Mouse (Mus musculus): ENCODE data around the gene Dnajc6. TPM values are rescaled to one million over a fixed set of nuclear protein-coding genes. Genes with fewer than 3 reads are reported as not detected.
A peak's percentile ranks its signal among the peaks of the same experiment; 100 is the strongest.

Gene Dnajc6
- polyA plus RNA-seq, 1 experiment from 2014 or later: 2.6 TPM

GRCm38 (mm10) chr4:101575307-101575706 is 78.9 kb downstream of the Dnajc6 start:
- no peaks in the 10 kb centered on the region for H3K27me3 ChIP-seq
- no peaks in the 10 kb centered on the region for H3K9me3 ChIP-seq
- H3K4me1 ChIP-seq: no peaks in the 10 kb centered on the region
- no peak for ATAC-seq (ENCODE audit: insufficient number of reproducible peaks, insufficient read depth, low FRiP score, low TSS enrichment)
- no peak overlapping the region for H3K4me3 ChIP-seq
- H3K4me2 ChIP-seq (replicated peaks): no peak overlapping the region
- no peak overlapping the region for H3K9ac ChIP-seq
- H3K36me3 ChIP-seq: no peaks in the 10 kb centered on the region
- WGBS: 91% methylated on average over 5 of the region's 5 CpGs
- no peak overlapping the region for H3K27ac ChIP-seq

- Histone ChIP-seq H3K27ac (no peak overlapping the region), H3K9ac (no peak overlapping the region), H3K36me3 (no peaks in the 10 kb centered on the region), H3K27me3 (no peaks in the 10 kb centered on the region), H3K4me2 (replicated peaks) (no peak overlapping the region), H3K4me1 (no peaks in the 10 kb centered on the region), H3K9me3 (no peaks in the 10 kb centered on the region), H3K4me3 (no peak overlapping the region)
- WGBS: 78% methylated on average over 7 of the region's 7 CpGs
- no peak for ATAC-seq (ENCODE audit: insufficient number of reproducible peaks, insufficient read depth, low FRiP score, low TSS enrichment)
Observed at GRCm38 (mm10) chr4:101578720-101579119, 82.3 kb downstream of the Dnajc6 start.

DNA sequence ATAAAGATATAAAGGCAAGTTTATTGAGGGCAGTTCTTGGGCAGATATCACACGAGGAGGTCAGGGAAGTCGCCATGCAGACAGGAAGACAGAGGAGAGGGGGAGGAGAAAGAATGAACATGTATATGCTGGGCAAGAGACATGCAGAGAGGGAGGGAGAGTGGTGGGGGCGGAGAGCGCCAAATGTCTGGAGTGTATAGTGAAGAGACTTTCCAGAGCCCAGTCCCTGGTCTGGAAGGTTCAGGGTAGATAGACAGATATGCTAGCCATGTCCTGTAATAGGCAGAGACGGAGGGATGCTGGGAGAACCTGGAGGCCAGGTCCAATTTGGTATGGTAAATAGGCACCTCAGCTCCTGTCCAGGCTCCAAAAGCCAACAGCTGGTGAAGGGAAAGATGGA is 83.1 kb downstream of the Dnajc6 start:
- no peaks in the 10 kb centered on the region for H3K36me3 ChIP-seq
- no peak for ATAC-seq (ENCODE audit: insufficient number of reproducible peaks, insufficient read depth, low FRiP score, low TSS enrichment)
- H3K4me2 ChIP-seq (replicated peaks): no peak overlapping the region
- no peaks in the 10 kb centered on the region for H3K27me3 ChIP-seq
- 78% methylated on average over 5 of the region's 5 CpGs for WGBS
- H3K4me1 ChIP-seq: no peaks in the 10 kb centered on the region
- no peak overlapping the region for H3K9ac ChIP-seq
- no peaks in the 10 kb centered on the region for H3K9me3 ChIP-seq
- no peak overlapping the region for H3K4me3 ChIP-seq
- H3K27ac ChIP-seq: no peak overlapping the region

DNA sequence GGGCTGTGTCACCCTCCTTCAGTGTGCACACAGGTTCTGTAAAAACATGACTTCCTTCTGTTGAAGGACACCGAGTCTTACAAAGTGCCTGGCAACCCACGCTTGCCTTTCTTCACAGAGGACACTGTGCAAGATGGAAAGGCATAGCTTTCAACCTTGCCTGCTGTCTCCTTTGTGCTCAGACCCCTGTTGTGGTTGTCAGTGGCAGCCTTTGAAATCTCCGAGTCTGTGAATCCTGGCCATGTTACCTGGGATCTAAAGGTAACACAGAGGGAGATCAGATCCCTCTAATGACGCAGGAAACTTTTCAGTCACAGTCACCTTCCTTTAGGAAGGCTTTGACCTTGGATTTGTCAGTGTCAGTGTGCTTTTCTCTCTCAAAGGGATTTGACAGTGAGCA is 84.7 kb downstream of the Dnajc6 start:
- no peak overlapping the region for H3K4me2 ChIP-seq (replicated peaks)
- no peak overlapping the region for H3K27ac ChIP-seq
- no peaks in the 10 kb centered on the region for H3K4me1 ChIP-seq
- H3K27me3 ChIP-seq: no peaks in the 10 kb centered on the region
- H3K9ac ChIP-seq: no peak overlapping the region
- H3K9me3 ChIP-seq: no peaks in the 10 kb centered on the region
- 83% methylated on average over 4 of the region's 4 CpGs for WGBS
- no peaks in the 10 kb centered on the region for H3K36me3 ChIP-seq
- H3K4me3 ChIP-seq: no peak overlapping the region
- no peak for ATAC-seq (ENCODE audit: insufficient number of reproducible peaks, insufficient read depth, low FRiP score, low TSS enrichment)

- H3K27me3 ChIP-seq: no peaks in the 10 kb centered on the region
- no peak for ATAC-seq (ENCODE audit: insufficient number of reproducible peaks, insufficient read depth, low FRiP score, low TSS enrichment)
- no peaks in the 10 kb centered on the region for H3K36me3 ChIP-seq
- no peaks in the 10 kb centered on the region for H3K9me3 ChIP-seq
- 61% methylated on average over 2 of the region's 2 CpGs for WGBS
- H3K9ac ChIP-seq: no peak overlapping the region
- no peaks in the 10 kb centered on the region for H3K4me1 ChIP-seq
- no peak overlapping the region for H3K4me2 ChIP-seq (replicated peaks)
- no peak overlapping the region for H3K4me3 ChIP-seq
- H3K27ac ChIP-seq: no peak overlapping the region
Observed at GRCm38 (mm10) chr4:101582882-101583281, 86.4 kb downstream of the Dnajc6 start.

DNA sequence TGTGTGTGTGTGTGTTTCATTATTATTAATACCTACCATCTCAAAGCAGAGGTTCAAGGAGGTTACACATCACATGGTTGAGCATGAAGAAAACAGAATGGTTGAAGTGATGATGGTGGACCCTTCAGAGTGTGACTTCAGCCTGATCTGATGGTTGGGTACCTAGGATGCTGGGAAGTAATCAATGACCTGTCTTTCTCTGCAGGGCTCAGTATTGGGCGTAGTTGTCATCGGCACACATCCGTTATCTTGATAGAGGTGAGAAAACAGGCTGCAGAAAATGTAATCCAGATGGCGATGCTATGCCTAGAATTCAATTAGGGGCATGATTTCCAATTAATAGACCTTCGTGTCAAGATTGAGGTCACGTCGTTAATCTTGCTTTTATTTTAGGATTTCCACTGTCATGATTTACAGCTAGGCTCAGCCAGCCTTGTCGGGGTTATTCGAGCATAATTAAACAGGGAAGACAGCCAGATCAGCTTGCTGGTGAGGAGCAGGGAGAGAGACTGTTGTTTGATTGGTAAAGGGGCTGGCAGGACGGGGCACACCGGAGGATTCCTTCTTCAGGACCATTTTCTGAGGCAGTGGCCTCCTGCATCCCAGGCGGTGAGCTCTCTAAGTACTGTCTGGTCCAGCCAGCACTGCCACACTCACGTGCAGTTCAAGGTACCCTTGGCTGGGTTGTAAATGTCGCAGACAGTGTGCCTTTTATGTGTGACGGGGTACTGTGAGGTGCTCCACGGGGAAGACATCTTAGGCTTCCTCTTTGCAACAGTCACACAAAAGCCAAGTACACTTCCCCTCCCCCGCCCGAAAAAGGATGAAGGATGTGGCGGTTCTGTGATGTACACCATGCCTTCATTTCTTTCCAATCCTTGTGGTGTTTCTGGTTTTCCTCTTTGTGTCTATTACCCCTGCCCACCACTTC is 88.3 kb downstream of the Dnajc6 start:
- 63% methylated on average over 19 of the region's 19 CpGs for WGBS
- H3K4me2 ChIP-seq (replicated peaks): no peak overlapping the region
- no peaks in the 10 kb centered on the region for H3K36me3 ChIP-seq
- no peaks in the 10 kb centered on the region for H3K4me1 ChIP-seq
- H3K9me3 ChIP-seq: no peaks in the 10 kb centered on the region
- 0 out of 2 replicates have a peak, but pooled peaks have one; percentile 35 for ATAC-seq (ENCODE audit: insufficient number of reproducible peaks, insufficient read depth, low FRiP score, low TSS enrichment)
- H3K4me3 ChIP-seq: no peak overlapping the region
- no peaks in the 10 kb centered on the region for H3K27me3 ChIP-seq
- H3K27ac ChIP-seq: no peak overlapping the region
- no peak overlapping the region for H3K9ac ChIP-seq

DNA sequence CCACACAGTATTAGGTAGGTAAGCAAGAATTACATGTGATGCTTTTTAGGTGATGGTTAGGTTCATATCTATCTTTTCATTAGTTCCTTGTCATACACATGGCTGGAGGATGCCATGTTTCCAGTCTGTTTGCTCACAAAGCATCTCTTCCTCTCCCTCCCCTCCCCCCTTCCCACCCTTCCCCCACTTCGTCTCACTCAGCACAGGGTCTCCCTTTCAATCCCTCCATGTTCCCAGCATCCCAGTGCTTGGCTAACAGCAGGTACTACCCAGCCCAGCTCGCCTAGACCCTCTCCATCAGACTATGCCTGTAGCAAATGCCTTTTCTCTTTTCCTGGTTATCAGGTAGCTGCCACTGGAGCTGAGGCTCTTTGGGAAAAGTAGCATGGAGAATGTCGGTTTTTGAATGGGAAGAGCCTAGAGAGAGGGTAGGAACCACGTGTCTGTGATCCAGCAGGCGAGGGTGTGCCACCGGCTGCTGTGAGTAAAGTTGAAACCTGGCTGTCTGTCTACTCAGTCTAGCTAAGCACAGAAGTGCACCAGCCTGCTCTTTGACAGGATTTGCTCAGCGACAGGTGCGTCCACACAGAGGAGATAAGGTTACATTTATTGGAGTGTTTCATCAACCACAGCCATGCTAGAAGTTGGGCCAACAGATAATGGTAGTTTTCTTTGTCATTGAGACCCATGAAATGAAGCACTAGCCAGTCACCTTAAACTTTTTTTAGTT is 89.2 kb downstream of the Dnajc6 start:
- Histone ChIP-seq H3K36me3 (no peaks in the 10 kb centered on the region), H3K9me3 (no peaks in the 10 kb centered on the region), H3K27me3 (no peaks in the 10 kb centered on the region), H3K4me3 (no peak overlapping the region), H3K27ac (no peak overlapping the region), H3K4me2 (replicated peaks) (no peak overlapping the region), H3K4me1 (no peaks in the 10 kb centered on the region), H3K9ac (no peak overlapping the region)
- WGBS: 62% methylated on average over 8 of the region's 8 CpGs
- ATAC-seq (ENCODE audit: insufficient number of reproducible peaks, insufficient read depth, low FRiP score, low TSS enrichment): 0 out of 2 replicates have a peak, but pooled peaks have one; percentile 56

DNA sequence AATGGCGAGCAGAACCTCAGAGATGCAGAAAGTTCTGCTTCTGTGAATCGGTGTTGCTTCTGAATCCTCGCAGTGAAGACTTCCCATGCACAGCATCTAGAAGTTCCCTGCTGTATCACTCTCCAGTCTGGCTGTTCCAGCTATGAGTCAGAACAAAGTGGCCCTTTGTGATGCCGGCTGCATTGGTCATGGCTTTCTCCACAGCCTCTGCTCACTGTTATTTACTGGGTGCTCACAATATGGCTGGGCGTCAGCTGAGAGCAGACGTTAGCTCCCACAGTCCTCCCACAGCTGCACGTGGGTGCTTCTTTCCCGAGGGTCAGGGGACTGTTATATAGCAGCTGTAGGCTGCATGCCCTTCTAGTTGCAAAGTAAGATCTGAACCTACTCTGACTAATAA is 92.5 kb downstream of the Dnajc6 start:
- Histone ChIP-seq H3K36me3 (no peaks in the 10 kb centered on the region), H3K9ac (no peak overlapping the region), H3K4me1 (no peaks in the 10 kb centered on the region), H3K4me2 (replicated peaks) (no peak overlapping the region), H3K4me3 (no peak overlapping the region), H3K27me3 (no peaks in the 10 kb centered on the region), H3K27ac (no peak overlapping the region), H3K9me3 (no peaks in the 10 kb centered on the region)
- ATAC-seq (ENCODE audit: insufficient number of reproducible peaks, insufficient read depth, low FRiP score, low TSS enrichment): no peak
- 58% methylated on average over 8 of the region's 8 CpGs for WGBS

DNA sequence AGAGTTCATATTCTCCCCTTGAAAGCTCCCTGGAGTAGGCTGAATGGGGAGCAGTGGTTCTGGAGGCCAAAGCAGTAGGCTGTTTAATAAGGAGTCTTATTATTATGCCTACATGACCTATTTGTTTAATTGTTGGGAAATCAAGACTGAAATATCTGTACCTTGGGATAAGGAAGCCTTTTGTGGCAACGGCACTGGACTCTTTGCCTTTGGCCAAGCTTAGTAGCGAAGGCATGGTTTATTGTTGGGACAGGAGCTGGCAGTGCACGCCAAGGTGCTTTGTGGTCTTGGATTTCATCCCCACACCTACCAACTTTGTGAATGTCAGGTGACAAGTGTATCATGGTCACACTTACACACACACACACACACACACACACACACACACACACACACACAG is 93.3 kb downstream of the Dnajc6 start:
- Histone ChIP-seq H3K9me3 (no peaks in the 10 kb centered on the region), H3K4me3 (no peak overlapping the region), H3K4me1 (no peaks in the 10 kb centered on the region), H3K36me3 (no peaks in the 10 kb centered on the region), H3K9ac (no peak overlapping the region), H3K4me2 (replicated peaks) (no peak overlapping the region), H3K27me3 (no peaks in the 10 kb centered on the region), H3K27ac (no peak overlapping the region)
- WGBS: 93% methylated on average over 3 of the region's 3 CpGs
- ATAC-seq (ENCODE audit: insufficient number of reproducible peaks, insufficient read depth, low FRiP score, low TSS enrichment): no peak

- no peak for ATAC-seq (ENCODE audit: insufficient number of reproducible peaks, insufficient read depth, low FRiP score, low TSS enrichment)
- WGBS: 95% methylated on average over 1 of the region's 1 CpGs
Observed at GRCm38 (mm10) chr4:101591400-101591799, 95.0 kb downstream of the Dnajc6 start.

DNA sequence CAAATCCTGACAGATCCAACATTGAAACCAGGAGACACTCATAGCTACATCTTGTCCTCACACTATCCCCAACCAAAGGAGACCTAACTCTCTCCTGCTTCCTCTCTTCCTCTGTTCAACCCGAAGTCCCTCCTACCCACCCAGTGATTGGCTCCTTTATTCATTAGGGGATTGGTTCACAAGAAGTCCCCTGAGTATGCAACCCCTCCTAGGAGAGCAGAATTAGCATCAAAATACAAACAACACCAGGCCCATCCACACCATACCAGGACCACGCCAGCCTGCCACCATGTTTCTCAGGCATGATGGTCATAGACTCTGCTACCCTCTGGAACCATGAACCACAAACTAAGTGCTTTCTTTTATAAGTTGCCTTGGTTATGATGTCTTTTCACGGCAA is 96.0 kb downstream of the Dnajc6 start:
- H3K4me2 ChIP-seq (replicated peaks): no peak overlapping the region

More at GRCm38 (mm10) chr4:101591400-101591799, 95.0 kb downstream of the Dnajc6 start:
- H3K27me3 ChIP-seq: no peaks in the 10 kb centered on the region
- no peak overlapping the region for H3K9ac ChIP-seq
- no peak overlapping the region for H3K4me3 ChIP-seq
- H3K36me3 ChIP-seq: no peaks in the 10 kb centered on the region
- H3K4me2 ChIP-seq (replicated peaks): no peak overlapping the region
- H3K9me3 ChIP-seq: no peaks in the 10 kb centered on the region
- H3K27ac ChIP-seq: no peak overlapping the region
- no peaks in the 10 kb centered on the region for H3K4me1 ChIP-seq

GRCm38 (mm10) chr4:101601758-101602157 is 105.3 kb downstream of the Dnajc6 start:
- H3K36me3 ChIP-seq: no peaks in the 10 kb centered on the region
- no peak overlapping the region for H3K4me3 ChIP-seq
- ATAC-seq (ENCODE audit: insufficient number of reproducible peaks, insufficient read depth, low FRiP score, low TSS enrichment): no peak
- H3K4me2 ChIP-seq (replicated peaks): no peak overlapping the region
- no peak overlapping the region for H3K9ac ChIP-seq
- no peaks in the 10 kb centered on the region for H3K27me3 ChIP-seq
- no peaks in the 10 kb centered on the region for H3K9me3 ChIP-seq
- no peaks in the 10 kb centered on the region for H3K4me1 ChIP-seq
- no peak overlapping the region for H3K27ac ChIP-seq

More for the DNA sequence above, 96.0 kb downstream of the Dnajc6 start:
- Histone ChIP-seq H3K9me3 (no peaks in the 10 kb centered on the region), H3K36me3 (no peaks in the 10 kb centered on the region), H3K27me3 (no peaks in the 10 kb centered on the region), H3K4me1 (no peaks in the 10 kb centered on the region), H3K9ac (no peak overlapping the region), H3K27ac (no peak overlapping the region), H3K4me3 (no peak overlapping the region)
- WGBS: 84% methylated on average over 3 of the region's 3 CpGs
- ATAC-seq (ENCODE audit: insufficient number of reproducible peaks, insufficient read depth, low FRiP score, low TSS enrichment): no peak

Measured in embryonic facial prominence, embryonic 12.5 days (tissue).